In genomic region chr3:75078906-75079305, GRCm38 (mm10) we compare ENCODE assay signal across 18 mouse cellular contexts.
DNase-seq lines count a peak whose midpoint lies in the region; ATAC-seq lines count a peak whose summit lies in the region.
"Had no signal": no experiment of that assay in that cellular context is flagged by ENCODE, and none has a peak within 500 bp of the region (broad histone marks: within the 10 kb centered on the region; RNA-seq: fewer than 3 reads in every experiment).

No protein-coding gene starts in this region.

- no peak for DNase-seq in forebrain, embryonic 11.5 days (ENCODE audit: low spot score)
- DNase-seq in forebrain, embryonic 10.5 days (ENCODE audit: extremely low spot score, low spot score): no peak
- peak; percentile 7 for DNase-seq in retina, embryonic 14.5 days (ENCODE audit: low spot score)
- DNase-seq in retina, postnatal 1 day: no peak
- no peak for DNase-seq in adrenal gland, postnatal 4 days (ENCODE audit: low spot score in 2 of 2)
- no peak for DNase-seq in kidney, adult 11 months
- no peak for DNase-seq in gastrocnemius, postnatal 36 days
- DNase-seq: adrenal gland, postnatal 25 days; heart, postnatal 4 days; kidney, adult 18-20 months; kidney, postnatal 4 days; thymus, adult 2 months; thymus, postnatal 4 days had no signal

- no peaks in the 10 kb centered on the region for H3K36me3 ChIP-seq in forebrain, embryonic 11.5 days (ENCODE audit: control insufficient read depth, insufficient read depth, low read length)
- no peaks in the 10 kb centered on the region for H3K36me3 ChIP-seq in forebrain, embryonic 10.5 days (replicated peaks)
- H3K36me3 ChIP-seq in forebrain, embryonic 12.5 days (replicated peaks): no peaks in the 10 kb centered on the region
- H3K36me3 ChIP-seq: embryonic facial prominence, embryonic 15.5 days; heart, embryonic 15.5 days had no signal

- no peak overlapping the region for H3K4me2 ChIP-seq in forebrain, embryonic 11.5 days (ENCODE audit: low read depth, low read length, severe bottlenecking)
- H3K4me2 ChIP-seq in forebrain, embryonic 12.5 days: no peak overlapping the region
- H3K4me2 ChIP-seq: embryonic facial prominence, embryonic 15.5 days; heart, embryonic 15.5 days had no signal

- H3K4me3 ChIP-seq in forebrain, embryonic 11.5 days (ENCODE audit: low read depth, low read length): no peak overlapping the region
- no peak overlapping the region for H3K4me3 ChIP-seq in forebrain, embryonic 10.5 days
- H3K4me3 ChIP-seq in forebrain, embryonic 12.5 days (replicated peaks): no peak overlapping the region
- H3K4me3 ChIP-seq: embryonic facial prominence, embryonic 15.5 days; heart, embryonic 15.5 days had no signal

- 0 out of 2 replicates have a peak, but pooled peaks have one; percentile 44 for ATAC-seq in forebrain, embryonic 11.5 days (replicated peaks; ENCODE audit: low FRiP score)
- peak; percentile 73; the same call in 1 of the 2 replicates for ATAC-seq in forebrain, embryonic 12.5 days (ENCODE audit: low FRiP score)
- ATAC-seq: midbrain, embryonic 16.5 days had no signal

- no peaks in the 10 kb centered on the region for H3K9me3 ChIP-seq in forebrain, embryonic 11.5 days (ENCODE audit: control insufficient read depth, low read length)
- H3K9me3 ChIP-seq in forebrain, embryonic 10.5 days: no peaks in the 10 kb centered on the region
- no peaks in the 10 kb centered on the region for H3K9me3 ChIP-seq in forebrain, embryonic 12.5 days
- H3K9me3 ChIP-seq: embryonic facial prominence, embryonic 15.5 days; heart, embryonic 15.5 days had no signal

- no peak overlapping the region for H3K9ac ChIP-seq in forebrain, embryonic 11.5 days (ENCODE audit: low read length)
- H3K9ac ChIP-seq in forebrain, embryonic 12.5 days: no peak overlapping the region
- H3K9ac ChIP-seq: embryonic facial prominence, embryonic 15.5 days; heart, embryonic 15.5 days had no signal

- H3K27me3 ChIP-seq in forebrain, embryonic 11.5 days (ENCODE audit: control insufficient read depth, insufficient read depth, low read length): no peaks in the 10 kb centered on the region
- no peaks in the 10 kb centered on the region for H3K27me3 ChIP-seq in forebrain, embryonic 10.5 days (ENCODE audit: poor library complexity, severe bottlenecking)
- H3K27me3 ChIP-seq in forebrain, embryonic 12.5 days: no peaks in the 10 kb centered on the region
- H3K27me3 ChIP-seq: embryonic facial prominence, embryonic 15.5 days; heart, embryonic 15.5 days had no signal

- H3K4me1 ChIP-seq in forebrain, embryonic 11.5 days (replicated peaks; ENCODE audit: control insufficient read depth, insufficient read depth, low read length): no peaks in the 10 kb centered on the region
- no peaks in the 10 kb centered on the region for H3K4me1 ChIP-seq in forebrain, embryonic 10.5 days
- no peaks in the 10 kb centered on the region for H3K4me1 ChIP-seq in forebrain, embryonic 12.5 days
- H3K4me1 ChIP-seq: embryonic facial prominence, embryonic 15.5 days; heart, embryonic 15.5 days had no signal

- WGBS in forebrain, embryonic 11.5 days: 95% methylated on average over 1 of the region's 1 CpGs
- 80% methylated on average over 1 of the region's 1 CpGs for WGBS in forebrain, embryonic 10.5 days
- WGBS in forebrain, embryonic 12.5 days: 69% methylated on average over 1 of the region's 1 CpGs

- H3K27ac ChIP-seq in forebrain, embryonic 11.5 days (ENCODE audit: low read depth, low read length): no peak overlapping the region
- H3K27ac ChIP-seq in forebrain, embryonic 10.5 days: no peak overlapping the region
- H3K27ac ChIP-seq in forebrain, embryonic 12.5 days: no peak overlapping the region
- H3K27ac ChIP-seq: embryonic facial prominence, embryonic 15.5 days; heart, embryonic 15.5 days; macrophage had no signal

- intact Hi-C loops in gastrocnemius, postnatal 36 days (cut with DNase I): no loop called here
